In the genomic region with DNA sequence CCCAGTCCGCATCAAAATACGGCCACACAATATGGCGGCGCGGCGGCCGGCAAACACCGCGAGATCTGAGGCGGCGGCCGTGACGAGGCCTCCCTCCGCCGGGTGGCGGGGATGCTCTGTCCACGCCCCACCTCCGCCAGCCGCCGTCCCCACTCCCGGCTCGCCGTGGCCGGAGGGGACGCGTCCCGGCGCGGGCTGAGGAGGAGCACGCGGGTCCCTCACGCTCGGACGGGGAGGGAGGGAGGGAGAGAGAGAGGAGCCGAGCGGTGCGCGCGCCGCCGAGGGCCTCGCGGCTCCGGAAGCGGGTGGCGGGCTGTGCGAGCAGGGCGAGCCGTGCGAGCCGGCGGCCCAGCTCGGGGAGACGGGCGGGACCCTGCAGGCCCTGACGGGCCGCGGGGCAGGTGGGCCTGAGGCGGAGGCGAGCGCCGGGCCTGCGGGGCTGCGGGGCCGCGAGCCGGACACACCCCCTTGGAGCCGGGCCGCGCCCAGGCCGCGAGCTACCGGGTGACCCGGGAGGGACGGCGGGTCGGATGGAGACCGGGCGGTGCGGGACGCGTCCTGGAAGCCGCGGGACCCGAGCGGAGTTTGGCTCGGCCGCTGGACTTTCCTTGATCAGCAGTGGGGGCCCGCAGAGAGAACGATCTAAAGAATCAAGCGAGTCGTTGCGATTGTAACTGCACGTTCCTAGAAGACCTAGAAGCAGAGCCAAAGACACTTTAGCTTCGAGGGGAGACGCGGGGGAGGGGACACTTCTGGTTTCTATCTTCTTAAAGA, we compare ENCODE assay signal across 8 mouse cellular contexts. TPM values are rescaled to one million over a fixed set of nuclear protein-coding genes. Genes with fewer than 3 reads are reported as not detected.
DNase-seq lines count a peak whose midpoint lies in the region; ATAC-seq lines count a peak whose summit lies in the region.

TSS of gene Tab2 (minus strand) at position 3 of the 774 bp plus-strand sequence.

- peaks cover 61% of the 10 kb centered on the region for H3K4me1 ChIP-seq in megakaryocyte, embryonic 14.5 days

- peak; percentile 96 for DNase-seq in ZHBTc4 (ENCODE audit: low read depth, low spot score)
- DNase-seq in gastrocnemius, adult 8-10 months (ENCODE audit: low spot score in 2 of 2), result peak; percentile 81 to 88
- DNase-seq in hindlimb bud, embryonic 11.5 days (ENCODE audit: extremely low spot score, low read depth, low spot score), result peak; percentile 39
- peak; percentile 75 to 91 for DNase-seq in left cerebral cortex, adult 8-10 months (ENCODE audit: low spot score in 2 of 2)
- peak; percentile 95 for DNase-seq in right cerebral cortex, postnatal 10 days (ENCODE audit: low spot score in 2 of 2)
- peak; percentile 89 for DNase-seq in urinary bladder, postnatal 25 days (ENCODE audit: low spot score)

- no peaks in the 10 kb centered on the region for H3K9me3 ChIP-seq in megakaryocyte, embryonic 14.5 days

- ATAC-seq in common myeloid progenitor, adult 5-6 weeks (replicated peaks; ENCODE audit: low read depth, poor library complexity, severe bottlenecking), result peak; percentile 85

- H3K4me3 ChIP-seq in megakaryocyte, embryonic 14.5 days (replicated peaks), result peak within 1 kb of the TSS; percentile 95

- H3K36me3 ChIP-seq in megakaryocyte, embryonic 14.5 days (replicated peaks; ENCODE audit: low read length), result peaks cover 8% of the 10 kb centered on the region

- no peaks in the 10 kb centered on the region for H3K27me3 ChIP-seq in megakaryocyte, embryonic 14.5 days (replicated peaks)

RNA-seq across cellular contexts. Expression of gene Tab2, which starts in this region (rescaled TPM):
- total RNA-seq in common myeloid progenitor, adult 5-6 weeks (2017), result 89.2 and 103 TPM in 2 replicates
- 100 to 1,000 TPM; 105 to 120 (median 107) TPM for total RNA-seq in gastrocnemius, adult 8-10 months (2022)
- total RNA-seq in left cerebral cortex, adult 8-10 months (2022), result 10 to 100 TPM; 56.0 to 59.9 (median 57.3) TPM
- polyA plus RNA-seq in megakaryocyte, embryonic 14.5 days (2012; ENCODE audit: insufficient read depth, low replicate concordance), result 3.1 and 8.0 TPM in 2 replicates

Comparison
In these comparisons a context has a peak if more than half of its experiments do, and no peak if none do; other contexts are left out.
1. Peak in every context shown above with its lines: DNase-seq, ATAC-seq and H3K4me3 ChIP-seq.
2. DNase-seq: peak in every context shown above with its lines; median percentile 96 in ZHBTc4; 95 in right cerebral cortex, postnatal 10 days; 89 in urinary bladder, postnatal 25 days; 84 in gastrocnemius, adult 8-10 months; 83 in left cerebral cortex, adult 8-10 months; 39 in hindlimb bud, embryonic 11.5 days.